Mouse (Mus musculus) erythroid progenitor cell, adult 5-6 weeks (primary cell): ENCODE measurements around the gene Angptl1. TPM values are rescaled to one million over a fixed set of nuclear protein-coding genes. Genes with fewer than 3 reads are reported as not detected.

Source experiments
- ATAC-seq: replicated peaks from 2 replicates; pipeline ENCODE4 v1.8.0; 2016; ENCODE audit warnings: moderate number of reproducible peaks, mild to moderate bottlenecking, moderate TSS enrichment, inconsistent platforms; ENCODE audit not compliant: poor library complexity, low FRiP score, severe bottlenecking
- total RNA-seq, 2 experiments: library from RNA; stranded (forward) in 1 of 2; stranded (reverse) in 1 of 2; fragments of 150-400 nt in 1 of 2; fragments of 186-747, 209-891 nt in 1 of 2; gene quantifications; 2 replicates each; pipeline versions ENCODE4 v1.2.3 to v1.2.4; 2015 to 2017; ENCODE audit warnings: low replicate concordance in 2 of 2

Angptl1 gene
- total RNA-seq (2015; ENCODE audit: low replicate concordance) (not detected in 2 replicates), total RNA-seq (2017; ENCODE audit: low replicate concordance) (0.51 and 0.53 TPM in 2 replicates)

GRCm38 (mm10) chr1:156838177-156838576 is at the start of gene Angptl1:
Angptl1 (plus strand) TSS chr1:156838562.
- ATAC-seq = no peak

- no peak for ATAC-seq
Observed at GRCm38 (mm10) chr1:156789844-156790490, 48.4 kb upstream of the Angptl1 start.

- ATAC-seq = no peak
Observed at GRCm38 (mm10) chr1:156796251-156796650, 42.1 kb upstream of the Angptl1 start.

GRCm38 (mm10) chr1:156801276-156801675 is 37.1 kb upstream of the Angptl1 start:
- ATAC-seq = no peak

GRCm38 (mm10) chr1:156808332-156808731 is 30.0 kb upstream of the Angptl1 start:
- ATAC-seq = no peak

GRCm38 (mm10) chr1:156811928-156812327 is 26.4 kb upstream of the Angptl1 start:
- ATAC-seq = no peak

GRCm38 (mm10) chr1:156812716-156813115 is 25.6 kb upstream of the Angptl1 start:
- no peak for ATAC-seq

GRCm38 (mm10) chr1:156813485-156813884 is 24.9 kb upstream of the Angptl1 start:
- ATAC-seq = no peak

GRCm38 (mm10) chr1:156819236-156819635 is 19.1 kb upstream of the Angptl1 start:
- no peak for ATAC-seq

- ATAC-seq = no peak
Observed at GRCm38 (mm10) chr1:156838695-156839094, 333 bp downstream of the Angptl1 start.

- no peak for ATAC-seq
Observed at GRCm38 (mm10) chr1:156841625-156842339, 3.4 kb downstream of the Angptl1 start.

GRCm38 (mm10) chr1:156847098-156847497 is 8.7 kb downstream of the Angptl1 start:
- no peak for ATAC-seq

GRCm38 (mm10) chr1:156852409-156852808 is 14.0 kb downstream of the Angptl1 start:
- no peak for ATAC-seq

GRCm38 (mm10) chr1:156852872-156853271 is 14.5 kb downstream of the Angptl1 start:
- ATAC-seq = no peak

GRCm38 (mm10) chr1:156854558-156854957 is 16.2 kb downstream of the Angptl1 start:
- no peak for ATAC-seq

GRCm38 (mm10) chr1:156856666-156857065 is 18.3 kb downstream of the Angptl1 start:
- peak; percentile 56 for ATAC-seq

- no peak for ATAC-seq
Observed at GRCm38 (mm10) chr1:156859156-156859555, 20.8 kb downstream of the Angptl1 start.

GRCm38 (mm10) chr1:156859711-156860250 is 21.4 kb downstream of the Angptl1 start:
- no peak for ATAC-seq

- no peak for ATAC-seq
Observed at GRCm38 (mm10) chr1:156860266-156860665, 21.9 kb downstream of the Angptl1 start.

- peak; percentile 68 for ATAC-seq
Observed at GRCm38 (mm10) chr1:156861475-156862043, 23.2 kb downstream of the Angptl1 start.

- no peak for ATAC-seq
Observed at GRCm38 (mm10) chr1:156863726-156864125, 25.4 kb downstream of the Angptl1 start.
